Mouse (Mus musculus) heart, adult 2 months (tissue): ENCODE measurements around the gene Agap1. TPM values are rescaled to one million over a fixed set of nuclear protein-coding genes. Genes with fewer than 3 reads are reported as not detected.
"Not testable (repeated sequence)": the region's sequence is repeated elsewhere in the genome, so short reads cannot be mapped to it uniquely, and the experiment has no call there.

Source experiments
- DNase-seq, 2 experiments: peaks; one replicate each; pipeline ENCODE4 v3.0.0; 2021
- H3K27ac ChIP-seq: fragments of 200-600 bp; 2 replicates; pipeline ENCODE4 v1.8.1; 2022
- H3K27me3 ChIP-seq: fragments of 200-500 bp; 2 replicates; pipeline ENCODE4 v1.6.1; 2012; ENCODE audit warnings: mild to moderate bottlenecking, low read length, inconsistent platforms, mixed read lengths; ENCODE audit not compliant: control insufficient read depth, insufficient read depth
- H3K36me3 ChIP-seq: fragments of 200-500 bp; 2 replicates; pipeline ENCODE4 v1.6.1; 2012; ENCODE audit warnings: low read length, inconsistent platforms; ENCODE audit not compliant: control insufficient read depth, insufficient read depth
- H3K4me1 ChIP-seq: fragments of 200-500 bp; 2 replicates; pipeline ENCODE4 v1.6.1; 2011; ENCODE audit warnings: low read length; ENCODE audit not compliant: control insufficient read depth, insufficient read depth
- H3K4me3 ChIP-seq: fragments of 200-600 bp; 2 replicates; pipeline ENCODE4 v1.8.1; 2022
- H3K79me2 ChIP-seq: fragments of 200-500 bp; replicated peaks from 2 replicates; pipeline ENCODE4 v1.6.1; 2012; ENCODE audit warnings: mild to moderate bottlenecking, inconsistent platforms, low read length, moderate library complexity, mixed read lengths; ENCODE audit not compliant: control insufficient read depth, insufficient read depth
- H3K9ac ChIP-seq: fragments of 200-500 bp; 2 replicates; pipeline ENCODE4 v1.6.1; 2012; ENCODE audit warnings: low read depth, mild to moderate bottlenecking, control low read depth, inconsistent platforms, low read length, mixed read lengths
- CTCF ChIP-seq: fragments of 200-600 bp; IDR thresholded peaks from 2 replicates; pipeline ENCODE4 v1.8.1; 2022; ENCODE audit warnings: antibody characterized with exemption, mild to moderate bottlenecking, moderate library complexity
- EP300 ChIP-seq: fragments of 200-500 bp; IDR thresholded peaks from 2 replicates; pipeline ENCODE4 v1.6.1; 2011; ENCODE audit warnings: low read depth, low read length, control low read depth; ENCODE audit not compliant: insufficient read depth
- POLR2A ChIP-seq: fragments of 200-500 bp; IDR thresholded peaks from 2 replicates; pipeline ENCODE4 v1.6.1; 2011; ENCODE audit warnings: mild to moderate bottlenecking, low read depth, low read length, control low read depth; ENCODE audit not compliant: insufficient read depth
- WGBS: fragments of 180-500 bp; shearing (Covaris S2); methylation state at CpG from one replicate; pipeline ENCODE4 v1.1.7; 2018; 5-methylcytosine and 5-hydroxymethylcytosine counted together
- intact Hi-C: fragments of 180-260 bp; cut with DNase I; formaldehyde crosslinking; loops from one replicate; pipeline ENCODE4 v1.15.1; 2025
- polyA plus RNA-seq: library from polyadenylated mRNA; depleted of rRNA; stranded (reverse); fragments of >200 nt; gene quantifications from 2 replicates; pipeline ENCODE4 v1.2.3, GENCODE M21; 2012
- total RNA-seq, 2 experiments: library from RNA; stranded (reverse); gene quantifications; 2 replicates each; pipeline ENCODE4 v1.2.3; 2021

Agap1 gene
- total and polyA plus RNA-seq, 3 experiments = 11.4 to 62.1 (median 59.0) TPM

DNA sequence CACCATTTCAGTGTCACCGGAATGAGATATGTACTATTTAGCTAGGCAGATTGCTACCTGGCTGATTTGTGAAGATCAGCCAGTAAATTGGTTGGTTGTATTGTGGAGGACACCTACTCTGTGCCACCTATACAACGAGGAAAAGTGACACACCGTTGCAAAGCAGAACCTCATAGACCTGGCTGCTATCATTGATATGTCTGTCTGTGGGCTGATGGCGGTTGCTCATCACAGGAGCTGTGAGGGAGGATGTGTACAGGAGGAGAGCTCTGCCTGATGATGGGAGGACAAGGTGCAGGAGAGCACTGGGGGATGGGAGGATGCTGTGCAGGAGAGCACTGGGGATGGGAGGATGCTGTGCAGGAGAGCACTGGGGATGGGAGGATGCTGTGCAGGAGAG is 46.7 kb downstream of the Agap1 start:
- H3K4me3 ChIP-seq = no peak overlapping the region
- DNase-seq = no peak
- H3K79me2 ChIP-seq = peaks cover 5% of the 10 kb centered on the region
- H3K4me1 ChIP-seq = peaks cover 3% of the 10 kb centered on the region; the same call in 1 of the 2 replicates
- no peaks in the 10 kb centered on the region for H3K27me3 ChIP-seq
- intact Hi-C loops = no loop called here
- no peaks in the 10 kb centered on the region for H3K36me3 ChIP-seq
- H3K27ac ChIP-seq = no peak overlapping the region
- TF ChIP-seq POLR2A (no peak), EP300 (no peak), CTCF (no peak)
- 88% methylated on average over 4 of the region's 4 CpGs for WGBS
- H3K9ac ChIP-seq = no peak overlapping the region

DNA sequence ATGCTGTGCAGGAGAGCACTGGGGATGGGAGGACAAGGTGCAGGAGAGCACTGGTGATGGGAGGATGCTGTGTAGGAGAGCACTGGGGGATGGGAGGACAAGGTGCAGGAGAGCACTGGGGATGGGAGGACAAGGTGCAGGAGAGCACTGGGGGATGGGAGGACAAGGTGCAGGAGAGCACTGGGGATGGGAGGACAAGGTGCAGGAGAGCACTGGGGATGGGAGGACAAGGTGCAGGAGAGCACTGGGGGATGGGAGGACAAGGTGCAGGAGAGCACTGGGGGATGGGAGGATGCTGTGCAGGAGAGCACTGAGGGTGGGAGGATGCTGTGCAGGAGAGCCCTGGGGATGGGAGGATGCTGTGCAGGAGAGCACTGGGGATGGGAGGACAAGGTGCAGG is 47.3 kb downstream of the Agap1 start:
- intact Hi-C loops, H3K4me3 ChIP-seq, H3K79me2 ChIP-seq, H3K9ac ChIP-seq, H3K4me1 ChIP-seq, DNase-seq, H3K27ac ChIP-seq, H3K27me3 ChIP-seq, H3K36me3 ChIP-seq: not testable (repeated sequence)

DNA sequence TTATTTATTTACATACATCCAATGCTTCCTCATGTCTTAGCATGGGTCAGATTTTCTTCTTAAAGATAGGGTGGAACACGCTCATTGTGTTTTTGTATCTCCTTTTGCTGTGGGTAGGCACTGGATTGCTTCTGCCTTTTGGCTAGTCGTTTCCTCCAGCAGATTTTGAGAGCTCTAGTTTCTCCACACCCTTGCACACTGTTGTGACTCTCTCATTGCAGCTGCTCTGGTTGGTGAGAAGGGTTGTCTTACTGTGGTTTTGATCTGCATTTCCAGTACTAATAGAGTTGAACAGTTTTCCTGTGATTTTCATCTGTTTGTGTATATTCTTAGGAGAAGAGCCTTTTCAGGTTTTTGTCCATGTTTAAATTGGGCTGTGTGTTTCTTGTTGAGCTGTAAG is 54.6 kb downstream of the Agap1 start:
- Histone ChIP-seq H3K27ac (no peak overlapping the region), H3K36me3 (no peaks in the 10 kb centered on the region), H3K4me1 (peaks cover 14% of the 10 kb centered on the region), H3K27me3 (no peaks in the 10 kb centered on the region), H3K9ac (no peak overlapping the region), H3K4me3 (no peak overlapping the region), H3K79me2 (peaks cover 1% of the 10 kb centered on the region; the same call in 1 of the 2 replicates)
- DNase-seq = no peak
- no peak for TF ChIP-seq POLR2A
- TF ChIP-seq EP300 = no peak
- TF ChIP-seq CTCF = no peak
- 66% methylated on average over 2 of the region's 2 CpGs for WGBS
- intact Hi-C loops = no loop called here

DNA sequence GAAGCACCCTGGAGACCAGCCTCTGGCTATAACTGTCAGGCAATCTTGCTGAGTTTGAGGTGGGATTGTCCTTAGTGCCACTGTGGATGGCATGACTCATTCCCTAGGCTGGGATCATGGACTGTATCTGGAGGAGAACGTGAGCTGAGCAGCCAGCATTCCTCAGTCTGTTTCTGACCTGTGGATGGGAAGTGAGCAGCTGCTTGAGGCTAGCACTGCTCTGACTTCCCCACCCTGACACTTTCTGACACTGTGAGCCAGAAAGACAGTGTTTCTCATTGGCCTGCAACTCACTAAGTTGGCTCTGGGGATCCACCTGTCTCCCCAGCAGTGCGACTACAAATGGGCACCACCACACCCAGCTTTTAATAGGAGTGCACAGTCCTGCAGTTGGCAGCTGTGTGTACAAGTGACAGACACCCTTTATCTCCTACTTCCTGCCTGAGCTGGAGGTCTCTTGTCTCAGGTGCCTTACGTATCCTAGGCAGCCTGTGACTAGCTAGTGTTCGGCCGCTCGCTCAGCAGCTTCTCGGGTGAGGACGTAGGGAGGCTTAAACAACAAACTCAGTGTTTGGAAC is 55.2 kb downstream of the Agap1 start:
- TF ChIP-seq POLR2A (no peak), EP300 (no peak), CTCF (no peak)
- no peak for DNase-seq
- Histone ChIP-seq H3K79me2 (peaks cover 1% of the 10 kb centered on the region; the same call in 1 of the 2 replicates), H3K4me3 (no peak overlapping the region), H3K27me3 (no peaks in the 10 kb centered on the region), H3K36me3 (no peaks in the 10 kb centered on the region), H3K9ac (no peak overlapping the region), H3K27ac (no peak overlapping the region), H3K4me1 (peaks cover 16% of the 10 kb centered on the region)
- intact Hi-C loops = no loop called here
- 52% methylated on average over 8 of the region's 8 CpGs for WGBS

DNA sequence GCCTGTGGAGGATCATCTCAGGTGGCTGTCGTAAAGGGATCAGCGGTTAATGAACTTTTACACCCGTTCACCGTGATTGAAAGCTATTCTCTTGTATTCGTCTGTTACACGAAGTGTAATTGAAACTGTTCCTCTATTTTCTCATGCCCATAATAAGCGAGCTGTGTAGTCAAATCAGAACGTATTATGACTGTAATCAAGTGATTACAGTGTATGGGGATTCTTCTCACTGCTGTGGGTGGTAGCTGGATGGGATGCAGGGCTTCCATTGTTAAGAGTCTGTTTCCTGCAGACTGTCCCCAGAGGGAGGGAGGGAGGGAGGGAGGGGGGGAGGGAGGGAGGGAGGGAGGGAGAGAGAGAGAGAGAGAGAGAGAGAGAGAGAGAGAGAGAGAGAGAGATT is 56.1 kb downstream of the Agap1 start:
- H3K36me3 ChIP-seq = no peaks in the 10 kb centered on the region
- peaks cover 3% of the 10 kb centered on the region for H3K79me2 ChIP-seq
- DNase-seq = no peak
- H3K27me3 ChIP-seq = no peaks in the 10 kb centered on the region
- no peak overlapping the region for H3K4me3 ChIP-seq
- TF ChIP-seq CTCF = no peak
- TF ChIP-seq EP300 = no peak
- no peak for TF ChIP-seq POLR2A
- no peak overlapping the region for H3K9ac ChIP-seq
- no peak overlapping the region for H3K27ac ChIP-seq
- WGBS = 64% methylated on average over 8 of the region's 8 CpGs
- intact Hi-C loops = no loop called here
- peaks cover 18% of the 10 kb centered on the region for H3K4me1 ChIP-seq

DNA sequence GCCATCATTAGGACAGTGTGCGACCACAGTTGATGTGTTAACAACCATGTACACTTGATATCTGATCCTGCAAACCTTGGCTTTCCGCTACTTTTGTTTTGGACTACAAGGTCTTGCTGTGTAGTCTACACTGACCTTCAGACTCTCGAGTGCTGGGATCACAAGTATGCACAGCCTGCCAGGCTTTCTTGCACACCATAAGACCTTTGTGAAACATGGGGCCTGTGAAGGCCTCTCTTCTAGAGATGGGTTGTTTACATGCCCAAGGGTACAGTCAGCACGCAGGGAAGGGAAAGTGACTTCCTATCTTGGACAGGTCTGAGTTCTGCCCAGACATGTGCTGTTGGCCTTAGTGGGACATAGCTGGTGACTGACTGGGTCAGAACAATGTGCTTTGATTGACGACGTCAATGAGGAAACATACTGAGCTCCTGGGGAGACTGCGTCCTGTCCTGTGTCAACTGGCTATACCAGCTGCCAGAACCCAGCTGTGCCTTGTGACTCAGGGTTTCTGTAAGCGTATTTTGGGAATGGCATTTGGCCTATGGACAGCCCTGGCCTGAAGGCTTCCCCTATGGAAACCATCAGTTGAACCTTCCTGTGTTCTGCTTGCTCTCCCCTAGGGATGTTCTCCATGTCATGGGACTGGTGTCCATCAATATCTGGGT is 59.1 kb downstream of the Agap1 start:
- TF ChIP-seq POLR2A (no peak), EP300 (no peak), CTCF (no peak)
- no peaks in the 10 kb centered on the region for H3K36me3 ChIP-seq

More for the DNA sequence above, 59.1 kb downstream of the Agap1 start:
- intact Hi-C loops = no loop called here
- WGBS = 54% methylated on average over 8 of the region's 8 CpGs
- Histone ChIP-seq H3K79me2 (peaks cover 7% of the 10 kb centered on the region), H3K27ac (no peak overlapping the region; the same call in 1 of the 2 replicates), H3K4me1 (peaks cover 18% of the 10 kb centered on the region), H3K9ac (no peak overlapping the region), H3K4me3 (no peak overlapping the region), H3K27me3 (no peaks in the 10 kb centered on the region)
- no peak for DNase-seq
